Comparison of ENCODE assay signal across 8 mouse cellular contexts in the genomic region with DNA sequence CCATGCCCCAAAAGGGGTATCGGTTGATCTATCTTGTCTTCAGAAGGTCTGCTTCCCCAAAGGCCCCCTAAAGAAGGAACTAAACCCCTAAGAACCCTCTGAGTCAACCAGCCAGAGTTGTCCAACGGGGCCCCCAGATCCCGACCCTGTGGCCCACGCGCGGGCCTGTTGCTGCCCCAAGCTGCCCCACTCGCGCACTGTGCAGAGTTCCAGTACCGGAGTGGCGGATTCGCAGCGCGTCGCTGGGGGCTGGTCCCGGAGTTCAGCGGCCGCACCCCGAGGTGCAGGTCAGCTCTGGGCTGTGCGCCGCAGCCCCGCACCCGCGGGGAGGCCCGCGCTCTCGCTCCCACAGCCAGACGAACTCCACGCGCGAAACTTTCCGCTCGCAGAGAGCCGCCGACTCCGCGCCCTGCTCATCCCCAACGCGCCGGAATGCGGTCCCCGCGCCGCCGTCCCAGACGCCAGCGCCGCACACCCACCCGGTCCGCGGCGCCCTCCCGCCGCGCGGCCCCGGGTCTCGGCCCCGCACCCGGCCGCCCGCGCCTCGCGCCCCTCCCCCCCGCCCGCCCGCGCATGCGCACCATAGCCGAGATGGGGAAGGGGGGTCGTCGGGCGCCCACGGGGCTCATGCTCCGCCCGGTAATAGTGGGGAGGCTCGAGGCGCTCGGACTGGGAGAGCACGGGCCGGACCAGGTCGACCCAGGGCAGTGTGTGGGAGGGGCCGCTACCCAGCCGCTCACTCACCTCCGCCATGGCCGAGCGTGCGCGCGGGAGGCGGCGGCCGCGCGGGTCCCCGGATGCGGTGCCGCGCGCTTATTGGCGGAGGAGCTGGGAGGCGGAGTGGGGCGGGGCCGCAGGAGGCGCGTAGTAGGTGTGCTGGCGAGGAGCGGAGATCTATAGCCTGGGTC. TPM values are rescaled to one million over a fixed set of nuclear protein-coding genes. Genes with fewer than 3 reads are reported as not detected.
DNase-seq lines count a peak whose midpoint lies in the region; ATAC-seq and TF ChIP-seq lines count a peak whose summit lies in the region.

A gene (minus strand): TSS at position 870 of the 908 bp plus-strand sequence.

- peak; percentile 91 for ATAC-seq in hindbrain, postnatal 0 days

- H3K9me3 ChIP-seq in hindbrain, postnatal 0 days (ENCODE audit: low read length), result no peaks in the 10 kb centered on the region
- peaks cover 9% of the 10 kb centered on the region for H3K9me3 ChIP-seq in megakaryocyte, embryonic 14.5 days

- no peaks in the 10 kb centered on the region for H3K27me3 ChIP-seq in hindbrain, postnatal 0 days (ENCODE audit: insufficient read depth, low read length)
- H3K27me3 ChIP-seq in megakaryocyte, embryonic 14.5 days (replicated peaks), result peaks cover 23% of the 10 kb centered on the region

- peak within 1 kb of the TSS; percentile 45; the same call in 1 of the 2 replicates for H3K27ac ChIP-seq in hindbrain, postnatal 0 days

- TF ChIP-seq CTCF in hindbrain, postnatal 0 days (IDR thresholded peaks at IDR 0.05; ENCODE audit: low read depth), result no peak

- peak within 1 kb of the TSS; percentile 90 for H3K4me3 ChIP-seq in hindbrain, postnatal 0 days (ENCODE audit: low read length)
- peak within 1 kb of the TSS; percentile 95 for H3K4me3 ChIP-seq in megakaryocyte, embryonic 14.5 days (replicated peaks)

- 0 out of 2 replicates have a peak, but pooled peaks cover 7% of the 10 kb centered on the region for H3K36me3 ChIP-seq in hindbrain, postnatal 0 days (ENCODE audit: insufficient read depth, low read length)
- peaks cover 19% of the 10 kb centered on the region for H3K36me3 ChIP-seq in megakaryocyte, embryonic 14.5 days (replicated peaks; ENCODE audit: low read length)

- H3K4me2 ChIP-seq in hindbrain, postnatal 0 days (ENCODE audit: low read depth, low read length), result peak within 1 kb of the TSS; percentile 94

- peak; percentile 94 for DNase-seq in ZHBTc4 (ENCODE audit: low read depth, low spot score)
- DNase-seq in cerebellum, postnatal 36 days, result peak; percentile 83 to 89
- DNase-seq in gastrocnemius, adult 8-10 months (ENCODE audit: low spot score in 2 of 2), result peak; percentile 45 to 58
- peak; percentile 87 for DNase-seq in hindbrain, postnatal 0 days (ENCODE audit: low spot score)
- DNase-seq in left cerebral cortex, adult 9 months (ENCODE audit: low spot score in 2 of 2), result peak; percentile 40 to 79
- peak; percentile 91 for DNase-seq in right cerebral cortex, postnatal 10 days (ENCODE audit: low spot score in 2 of 2)
- peak; percentile 82 for DNase-seq in urinary bladder, postnatal 14 days (ENCODE audit: low spot score)

- 2% methylated on average over 92 of the region's 108 CpGs for WGBS in hindbrain, postnatal 0 days

- H3K4me1 ChIP-seq in hindbrain, postnatal 0 days (ENCODE audit: insufficient read depth, low read length), result peaks cover 22% of the 10 kb centered on the region
- H3K4me1 ChIP-seq in megakaryocyte, embryonic 14.5 days, result peaks cover 35% of the 10 kb centered on the region

- H3K9ac ChIP-seq in hindbrain, postnatal 0 days (replicated peaks; ENCODE audit: low read length), result peak within 1 kb of the TSS; percentile 81

RNA-seq across cellular contexts. Expression of the gene that starts here (rescaled TPM):
- 10 to 100 TPM; 20.1 to 23.4 (median 21.2) TPM for total RNA-seq in gastrocnemius, adult 8-10 months (2022)
- total RNA-seq in hindbrain, postnatal 0 days (2014; rRNA removed), result 115 and 126 TPM in 2 replicates
- 36.3 and 37.5 TPM in 2 replicates for polyA plus RNA-seq in hindbrain, postnatal 0 days (2015; fragmentation: Nextera tagmentation; extraction: Ambion mirVana)
- polyA plus RNA-seq in megakaryocyte, embryonic 14.5 days (2012; ENCODE audit: insufficient read depth, low replicate concordance), result 32.9 and 68.6 TPM in 2 replicates

Comparison
In these comparisons a context has a peak if more than half of its experiments do, and no peak if none do; other contexts are left out.
1. Peak in every context shown above with its lines: DNase-seq, ATAC-seq, H3K4me3 ChIP-seq and H3K27ac ChIP-seq.